27 mouse cellular contexts compared by ENCODE assay signal in genomic region chr3:140012522-140012921, GRCm38 (mm10).
"Had no signal": no experiment of that assay in that cellular context is flagged by ENCODE, and none has a peak within 500 bp of the region (broad histone marks: within the 10 kb centered on the region; RNA-seq: fewer than 3 reads in every experiment).

No protein-coding gene starts in this region.

- H3K27me3 ChIP-seq: embryonic facial prominence, embryonic 12.5 days; embryonic facial prominence, embryonic 13.5 days; embryonic facial prominence, embryonic 15.5 days; forebrain, embryonic 12.5 days; forebrain, embryonic 13.5 days; forebrain, embryonic 15.5 days had no signal

- H3K36me3 ChIP-seq: embryonic facial prominence, embryonic 10.5 days; embryonic facial prominence, embryonic 12.5 days; embryonic facial prominence, embryonic 13.5 days; embryonic facial prominence, embryonic 15.5 days; forebrain, embryonic 10.5 days; forebrain, embryonic 12.5 days; forebrain, embryonic 15.5 days had no signal

- ATAC-seq: forebrain, embryonic 13.5 days; forebrain, embryonic 14.5 days; forebrain, embryonic 15.5 days; forebrain, embryonic 16.5 days; forebrain, postnatal 0 days had no signal

- H3K4me1 ChIP-seq: embryonic facial prominence, embryonic 10.5 days; embryonic facial prominence, embryonic 12.5 days; embryonic facial prominence, embryonic 13.5 days; embryonic facial prominence, embryonic 15.5 days; forebrain, embryonic 10.5 days; forebrain, embryonic 12.5 days; forebrain, embryonic 13.5 days; forebrain, embryonic 15.5 days had no signal

- DNase-seq: cerebellum, adult 9-10 months; cerebellum, adult 9-11 months; cerebellum, postnatal 10 days; cerebellum, postnatal 14 days; cerebellum, postnatal 25 days; cerebellum, postnatal 36 days; embryo, embryonic 11 days; forebrain, postnatal 0 days; gastrocnemius, adult 2 months; gastrocnemius, postnatal 10 days; gastrocnemius, postnatal 14 days; gastrocnemius, postnatal 25 days; gastrocnemius, postnatal 36 days; heart, adult 11 months; heart, adult 18-20 months; heart, adult 2 months had no signal

- H3K4me2 ChIP-seq: embryonic facial prominence, embryonic 12.5 days; embryonic facial prominence, embryonic 13.5 days; embryonic facial prominence, embryonic 15.5 days; forebrain, embryonic 12.5 days; forebrain, embryonic 13.5 days; forebrain, embryonic 15.5 days had no signal

- H3K4me3 ChIP-seq: embryonic facial prominence, embryonic 10.5 days; embryonic facial prominence, embryonic 12.5 days; embryonic facial prominence, embryonic 13.5 days; embryonic facial prominence, embryonic 15.5 days; erythroblast, embryonic 14.5 days; forebrain, embryonic 10.5 days; forebrain, embryonic 12.5 days; forebrain, embryonic 13.5 days; forebrain, embryonic 15.5 days; gastrocnemius, adult 2 months; heart, adult 2 months had no signal

- H3K9ac ChIP-seq: embryonic facial prominence, embryonic 12.5 days; embryonic facial prominence, embryonic 13.5 days; embryonic facial prominence, embryonic 15.5 days; forebrain, embryonic 12.5 days; forebrain, embryonic 13.5 days; forebrain, embryonic 15.5 days; forebrain, postnatal 0 days had no signal

- H3K27ac ChIP-seq: embryonic facial prominence, embryonic 10.5 days; embryonic facial prominence, embryonic 12.5 days; embryonic facial prominence, embryonic 13.5 days; embryonic facial prominence, embryonic 15.5 days; forebrain, embryonic 10.5 days; forebrain, embryonic 12.5 days; forebrain, embryonic 13.5 days; forebrain, embryonic 15.5 days; gastrocnemius, adult 2 months; heart, adult 2 months had no signal

- H3K9me3 ChIP-seq: embryonic facial prominence, embryonic 10.5 days; embryonic facial prominence, embryonic 12.5 days; embryonic facial prominence, embryonic 13.5 days; embryonic facial prominence, embryonic 15.5 days; forebrain, embryonic 10.5 days; forebrain, embryonic 12.5 days; forebrain, embryonic 13.5 days; forebrain, embryonic 15.5 days had no signal
